Mouse (Mus musculus) spleen, adult 2 months (tissue): ENCODE data around the gene Ulk1.

ENCODE experiments used
- CTCF ChIP-seq: fragments of 200-500 bp; IDR thresholded peaks from 2 replicates; pipeline ENCODE4 v1.5.1; 2011; ENCODE audit warnings: mild to moderate bottlenecking, inconsistent platforms; ENCODE audit not compliant: insufficient read depth, insufficient read length, insufficient replicate concordance; ENCODE audit errors: extremely low read depth
- POLR2A ChIP-seq: fragments of 200-500 bp; IDR thresholded peaks from 2 replicates; pipeline ENCODE4 v1.6.1; 2011; ENCODE audit warnings: low read depth, low read length, inconsistent platforms

DNA sequence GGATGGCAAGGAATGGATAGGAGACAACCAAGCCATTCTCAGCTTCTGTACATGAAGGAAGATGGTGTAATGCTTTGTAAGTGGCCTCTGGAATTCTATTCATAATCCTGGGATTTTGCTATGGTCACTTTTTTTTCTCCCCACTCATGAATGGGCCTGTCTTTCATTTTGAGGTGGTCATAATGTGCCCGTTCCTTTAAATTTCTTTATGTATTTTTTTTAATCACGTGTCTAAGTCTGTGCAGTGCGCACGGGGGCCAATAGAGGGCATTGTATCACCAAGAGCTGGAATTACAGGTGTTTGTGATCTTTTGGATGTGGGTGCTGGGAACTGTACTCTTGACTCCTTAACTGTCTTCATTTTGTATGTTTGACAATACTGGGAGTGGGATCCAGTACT is 30.6 kb upstream of the Ulk1 start:
- TF ChIP-seq CTCF (no peak), POLR2A (no peak)
